Mouse (Mus musculus): ENCODE results near the gene Plscr2.
A peak's percentile ranks its signal among the peaks of the same experiment; 100 is the strongest.

Plscr2 gene

DNA sequence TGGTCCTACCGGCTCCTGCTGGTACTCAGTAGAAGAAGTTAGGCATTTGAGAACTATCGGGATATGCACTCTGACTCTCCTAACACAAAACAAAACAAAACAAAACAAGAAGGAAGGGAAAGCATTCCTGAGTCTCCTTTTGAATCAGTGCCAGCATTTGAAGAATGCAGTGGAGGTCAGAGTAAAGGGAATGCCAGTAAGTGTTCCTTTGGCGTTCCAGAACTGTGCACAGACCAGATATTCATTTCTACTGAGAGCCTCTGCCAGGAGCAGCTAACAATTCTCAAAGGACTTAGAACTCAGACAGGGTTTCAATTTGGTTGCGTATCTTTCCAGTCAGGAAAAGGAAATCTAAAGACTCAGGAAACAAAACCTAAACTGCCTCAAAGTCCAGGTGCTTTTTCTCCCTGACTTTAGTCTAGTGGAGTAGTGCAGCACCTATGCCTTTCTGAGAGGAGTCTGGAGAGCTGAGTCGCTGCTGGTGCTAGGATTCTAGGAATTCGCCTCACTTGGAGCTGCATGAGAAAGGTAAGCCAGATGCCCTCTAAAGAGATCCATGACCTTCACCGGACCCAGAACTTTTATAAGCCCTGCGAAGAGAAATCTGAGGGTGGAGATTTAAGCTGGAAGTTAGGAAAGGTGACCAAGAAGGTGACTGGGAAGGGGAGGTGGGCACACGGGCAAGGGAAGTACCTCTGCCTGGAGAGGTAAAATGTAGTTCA lies at the start of gene Plscr2:
Plscr2 (plus strand) TSS at position 117 of the 722 bp plus-strand sequence.
- no peak for DNase-seq (ENCODE audit: low spot score)

DNA sequence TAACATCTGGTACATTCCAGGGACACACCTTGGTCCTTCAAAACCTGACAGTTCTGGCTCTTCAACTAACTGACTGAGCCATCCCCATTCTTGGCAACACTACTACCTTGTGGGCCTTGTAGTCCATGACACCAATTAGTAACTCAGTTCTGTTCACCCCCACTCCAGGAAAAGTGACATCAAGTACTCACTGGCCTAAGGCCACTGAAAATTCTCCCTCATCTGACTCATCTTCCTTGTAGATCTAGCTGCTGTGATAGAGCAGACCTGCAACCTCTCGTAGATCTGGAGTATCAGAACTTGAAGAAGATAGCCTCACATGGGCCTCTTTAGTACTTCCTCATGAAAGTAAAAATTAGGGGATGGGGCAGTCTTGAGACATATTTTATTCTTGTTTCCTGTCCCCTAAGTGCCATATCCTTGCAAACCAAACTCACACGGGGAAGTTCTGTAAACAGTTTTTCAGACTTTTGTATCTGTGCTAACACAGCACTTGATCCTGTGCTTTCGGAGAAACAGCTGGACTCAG lies 49.2 kb upstream of the Plscr2 start:
- DNase-seq (ENCODE audit: low spot score) = no peak

DNA sequence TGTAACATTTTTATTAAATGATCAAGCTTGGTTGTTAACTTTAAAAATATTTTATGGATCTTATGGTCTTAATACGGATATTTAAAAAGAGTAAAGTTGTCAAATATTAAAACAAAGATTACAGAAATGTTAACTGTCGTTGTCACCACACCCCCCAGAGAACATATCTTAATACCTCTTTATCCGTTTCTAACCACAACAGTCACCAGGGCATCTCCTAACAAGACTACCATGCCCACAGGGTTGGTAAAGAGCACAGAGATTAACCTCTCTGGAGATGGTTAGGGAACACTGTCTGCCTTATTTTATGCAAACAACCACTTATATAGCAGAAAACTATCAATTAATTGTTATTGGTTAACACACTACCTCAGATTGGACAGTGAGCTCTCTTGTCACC lies 48.6 kb upstream of the Plscr2 start:
- no peak for DNase-seq (ENCODE audit: low spot score)

DNA sequence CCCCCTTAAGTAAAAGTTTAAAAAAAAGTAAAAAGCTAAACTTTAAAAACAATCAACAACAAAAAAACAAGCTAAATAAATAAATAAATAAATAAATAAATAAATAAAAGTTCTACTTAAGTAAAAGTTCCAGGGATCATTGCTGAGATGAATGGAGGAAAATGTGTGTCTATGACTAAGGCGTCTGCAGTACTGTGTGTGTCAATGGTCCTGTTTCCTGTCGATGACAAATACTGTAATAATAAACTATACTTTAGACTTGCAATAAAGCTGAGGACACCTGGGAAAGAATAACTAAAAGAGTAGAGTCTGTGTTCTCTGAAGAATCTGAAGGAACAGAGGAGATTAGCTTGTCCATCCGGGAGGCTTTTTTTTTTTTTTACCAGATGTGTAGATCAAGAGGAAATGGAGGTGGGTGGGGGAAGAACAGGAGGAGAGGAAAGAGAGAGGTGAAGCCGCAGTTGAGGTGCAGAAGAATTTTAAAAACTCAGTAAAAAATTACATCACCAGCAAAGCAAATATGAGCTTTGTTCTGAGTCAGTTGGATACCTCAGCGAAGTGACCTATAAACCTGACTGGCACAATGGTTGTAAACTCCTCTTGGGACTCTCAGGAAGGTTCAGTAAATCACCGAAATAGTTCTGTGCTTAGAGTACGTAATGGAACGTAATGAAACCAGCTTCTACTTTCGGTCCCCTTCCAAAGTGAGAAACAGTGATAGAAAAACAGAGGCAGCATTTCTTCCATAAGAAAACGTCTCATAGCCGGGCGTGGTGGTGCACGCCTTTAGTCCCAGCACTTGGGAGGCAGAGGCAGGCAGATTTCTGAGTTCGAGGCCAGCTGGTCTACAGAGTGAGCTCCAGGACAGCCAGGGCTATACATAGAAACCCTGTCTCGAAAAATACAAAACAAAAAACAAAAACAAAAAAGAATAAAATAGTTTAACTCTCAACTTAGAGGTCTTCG lies 46.3 kb upstream of the Plscr2 start:
- DNase-seq (ENCODE audit: low spot score) = no peak

DNA sequence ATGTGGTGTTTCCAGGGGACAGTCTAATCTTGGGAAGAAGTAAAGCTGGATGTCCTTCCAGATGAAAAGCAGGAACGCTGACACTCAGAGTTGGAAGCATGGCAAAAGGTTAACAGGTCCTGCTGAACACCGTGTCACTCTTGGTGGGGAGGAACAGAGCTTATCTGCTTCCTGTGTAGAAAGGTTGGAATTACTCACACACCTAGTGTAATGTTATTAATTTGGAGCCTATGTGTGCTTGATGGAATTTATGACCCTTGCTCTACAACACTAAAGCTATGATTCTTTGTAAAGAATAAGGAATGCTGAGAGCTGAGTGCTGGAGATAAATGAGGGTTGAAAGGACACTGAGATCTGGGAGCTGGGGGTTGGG lies 45.6 kb upstream of the Plscr2 start:
- no peak for DNase-seq (ENCODE audit: low spot score)

DNA sequence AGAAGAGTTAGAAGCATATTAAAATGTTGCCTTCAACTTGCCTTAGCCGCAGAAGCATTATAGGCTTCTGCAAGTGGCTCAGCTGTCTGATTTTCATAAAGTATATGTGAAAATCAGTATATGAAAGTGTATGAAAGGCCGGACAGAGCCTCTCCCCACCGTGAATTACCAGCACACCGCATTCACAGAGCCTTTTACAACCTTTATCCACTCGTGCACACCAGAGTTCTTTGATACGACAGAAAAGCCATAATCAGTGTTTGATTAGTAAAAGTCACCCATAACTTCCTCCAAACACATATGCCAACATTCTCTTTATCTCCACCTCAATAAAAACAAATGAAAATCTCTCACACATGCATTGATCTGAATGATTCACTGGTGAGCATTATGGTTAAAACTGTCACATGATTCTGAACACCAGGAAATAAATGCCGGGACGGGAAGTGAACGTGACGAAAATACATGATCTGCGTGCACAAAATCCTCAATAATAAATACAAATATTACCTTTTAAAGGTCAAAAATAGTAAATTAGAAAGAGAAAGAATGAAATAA lies 40.4 kb upstream of the Plscr2 start:
- DNase-seq (ENCODE audit: low spot score) = no peak

DNA sequence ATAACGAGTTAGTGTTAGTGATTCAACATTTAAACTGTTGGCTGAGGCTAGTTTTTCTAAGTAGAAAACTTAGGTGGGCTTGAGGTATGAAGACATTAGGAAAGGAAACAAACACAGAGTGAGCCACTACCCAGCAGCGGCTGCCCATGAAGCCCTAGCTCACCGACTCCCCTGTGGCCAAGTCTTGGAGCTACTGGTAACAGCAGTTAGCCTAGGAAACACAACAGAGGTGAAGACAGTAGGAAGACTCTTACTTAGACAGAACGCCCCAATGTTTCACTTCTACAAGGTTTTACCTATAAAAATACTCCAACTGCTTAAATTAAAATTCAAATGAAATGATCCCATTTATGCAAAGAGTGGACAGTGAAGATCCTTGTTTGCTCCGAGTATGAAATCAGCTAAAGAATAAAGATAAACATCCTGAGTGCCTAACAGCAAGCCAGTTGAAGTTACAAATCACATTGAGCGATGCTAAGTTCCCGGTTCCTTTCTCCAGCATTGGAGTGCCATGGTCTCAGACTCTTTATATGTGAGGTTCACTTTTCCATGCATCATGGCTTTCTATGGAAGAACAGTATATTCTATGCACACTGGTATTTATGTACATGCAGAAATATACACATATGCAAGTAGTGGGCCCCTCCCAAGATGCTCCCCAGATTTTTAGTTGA lies 26.5 kb upstream of the Plscr2 start:
- no peak for DNase-seq (ENCODE audit: low spot score)

DNA sequence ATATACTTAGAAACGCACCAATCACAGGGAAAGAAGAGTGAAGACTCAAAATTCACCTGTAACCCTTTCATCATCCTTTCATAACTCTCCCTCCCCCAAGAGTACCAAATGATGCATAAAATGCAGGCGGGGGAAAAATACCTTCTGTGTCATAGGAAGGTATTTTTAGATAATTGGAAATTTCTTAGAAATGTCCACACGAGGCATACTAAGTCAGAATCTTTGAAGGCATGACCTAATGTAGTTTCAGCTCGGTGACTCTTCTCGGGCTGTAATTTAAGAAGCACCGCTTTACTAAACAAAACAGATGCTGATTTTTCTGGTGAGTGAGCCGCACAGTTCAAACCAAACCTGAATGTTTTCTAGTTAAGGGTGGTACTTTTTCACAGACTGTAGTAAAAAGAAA lies 26.0 kb upstream of the Plscr2 start, which contains the start of gene Plscr1:
Plscr1 (plus strand) TSS at position 304 of the 406 bp plus-strand sequence.
- DNase-seq (ENCODE audit: low spot score) = no peak

DNA sequence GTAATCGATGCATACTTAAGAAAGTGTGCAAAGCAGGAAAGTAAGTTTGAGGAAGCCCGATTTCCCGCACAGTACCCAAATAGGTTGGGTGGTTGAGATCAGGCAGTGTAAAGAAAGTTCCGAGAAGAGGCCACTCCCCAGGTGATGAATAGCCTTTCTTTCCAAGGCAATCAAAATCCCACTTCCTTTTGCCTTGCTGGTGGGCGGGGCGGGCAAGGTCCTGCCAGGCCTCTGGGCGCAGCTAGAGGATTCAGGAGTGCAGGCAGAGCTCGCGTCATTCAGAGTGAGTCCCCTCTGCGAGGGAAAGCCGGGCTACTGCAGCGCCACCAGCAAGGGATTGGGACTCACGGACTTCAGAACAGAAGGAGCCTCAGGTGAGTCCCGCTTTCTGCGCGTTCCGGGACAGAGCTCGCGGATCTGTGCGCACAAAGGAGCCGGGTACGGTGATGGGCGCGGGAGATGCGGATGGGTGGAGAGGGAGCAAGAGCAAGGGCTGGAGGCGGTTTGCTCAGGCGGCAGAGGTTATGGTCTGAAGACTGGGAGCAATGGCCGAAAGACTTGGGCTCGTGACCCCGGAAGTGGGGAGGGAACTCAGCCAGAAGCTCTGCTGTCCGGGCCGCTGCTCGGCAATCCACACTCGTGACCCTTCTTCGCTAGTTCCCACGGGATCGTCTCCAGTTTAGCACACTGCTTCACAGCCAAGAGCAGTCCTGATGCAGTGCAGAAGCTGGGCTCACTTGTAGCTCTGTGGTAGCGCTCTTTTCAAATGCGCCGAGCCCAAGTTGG lies 25.2 kb upstream of the Plscr2 start:
- DNase-seq (ENCODE audit: low spot score) = peak; percentile 6

DNA sequence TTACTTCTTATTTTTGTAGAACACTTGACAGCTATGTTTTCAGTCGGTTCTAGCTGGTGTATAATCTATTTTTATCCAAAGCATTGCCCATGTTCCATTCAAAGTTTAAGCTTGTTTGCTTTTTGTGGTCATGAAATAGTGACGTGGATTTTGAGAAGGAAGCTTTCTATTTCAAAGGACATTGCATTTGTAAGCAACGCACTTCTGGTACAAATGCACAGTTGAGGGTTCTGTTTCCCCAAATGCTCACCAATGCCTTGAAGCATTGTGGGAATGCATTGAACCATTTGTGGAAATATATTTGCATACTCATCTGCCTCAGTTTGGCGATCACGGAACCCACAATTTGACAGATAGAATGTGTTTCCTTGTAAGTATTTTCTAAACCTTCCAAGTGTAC lies 22.7 kb upstream of the Plscr2 start:
- no peak for DNase-seq (ENCODE audit: low spot score)

DNA sequence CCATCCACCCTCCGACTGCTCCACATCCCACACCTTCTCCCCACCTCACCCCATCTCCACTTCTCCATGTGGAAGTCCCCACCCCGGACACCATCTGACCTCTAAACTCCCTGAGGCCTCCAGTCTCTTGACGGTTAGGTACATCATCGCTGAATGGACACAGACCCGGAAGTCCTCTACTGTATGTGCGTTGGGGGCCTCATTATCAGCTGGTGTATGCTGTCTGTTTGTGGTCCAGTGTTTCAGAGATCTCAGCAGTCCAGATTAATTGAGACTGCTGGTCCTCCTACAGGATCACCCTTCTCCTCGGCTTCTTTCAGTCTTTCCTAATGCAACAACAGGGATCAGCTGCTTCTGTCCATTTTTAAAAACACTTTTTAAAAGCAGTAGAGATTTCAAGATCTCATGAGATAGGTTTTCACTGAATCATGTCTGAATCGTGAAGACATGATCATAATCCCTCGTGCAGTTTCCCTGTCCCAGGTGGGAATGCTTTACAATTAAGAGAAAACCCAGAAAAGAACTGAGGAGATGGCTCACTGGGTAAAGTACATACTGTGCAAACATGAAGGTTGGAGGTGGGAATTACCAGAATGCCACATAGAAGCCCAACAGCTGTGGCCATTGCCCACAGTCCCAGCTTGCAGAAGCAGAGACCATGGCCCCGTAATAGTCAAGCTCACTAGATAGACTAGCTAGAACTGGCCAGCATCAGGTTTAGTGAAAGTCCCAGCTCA lies 21.6 kb upstream of the Plscr2 start:
- no peak for DNase-seq (ENCODE audit: low spot score)

DNA sequence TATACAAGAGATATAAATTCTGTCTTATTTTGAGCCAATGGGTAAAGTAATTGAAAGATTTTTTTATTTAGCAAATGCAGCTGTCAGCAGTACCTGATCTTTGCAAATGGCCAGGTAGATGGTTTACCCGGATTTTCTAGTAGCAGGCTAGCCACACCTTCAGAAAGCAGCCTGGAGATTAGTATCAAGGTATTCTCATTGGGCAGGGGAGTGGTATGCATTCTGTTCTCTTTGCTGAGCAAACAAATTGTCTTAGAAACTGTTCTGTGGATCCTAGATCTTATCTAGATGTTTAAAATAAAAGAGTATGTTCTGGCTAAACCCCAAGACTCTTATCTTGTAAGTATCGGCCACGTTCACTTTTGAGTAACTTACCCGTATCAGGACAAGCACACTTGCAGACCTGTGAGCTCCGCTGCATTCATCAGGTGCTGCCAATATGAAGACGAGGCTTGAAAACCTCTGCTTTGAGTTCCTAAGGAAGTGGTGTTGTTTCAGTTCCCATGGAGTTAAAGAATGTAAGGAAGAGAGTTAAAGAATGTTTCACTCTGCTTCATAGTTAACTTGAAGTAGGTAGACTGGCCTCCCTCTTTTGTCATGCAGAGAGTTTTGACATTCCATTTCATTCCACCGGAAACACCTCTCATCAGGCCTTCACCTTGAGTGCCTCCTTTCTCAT lies 14.8 kb upstream of the Plscr2 start:
- no peak for DNase-seq (ENCODE audit: low spot score)

DNA sequence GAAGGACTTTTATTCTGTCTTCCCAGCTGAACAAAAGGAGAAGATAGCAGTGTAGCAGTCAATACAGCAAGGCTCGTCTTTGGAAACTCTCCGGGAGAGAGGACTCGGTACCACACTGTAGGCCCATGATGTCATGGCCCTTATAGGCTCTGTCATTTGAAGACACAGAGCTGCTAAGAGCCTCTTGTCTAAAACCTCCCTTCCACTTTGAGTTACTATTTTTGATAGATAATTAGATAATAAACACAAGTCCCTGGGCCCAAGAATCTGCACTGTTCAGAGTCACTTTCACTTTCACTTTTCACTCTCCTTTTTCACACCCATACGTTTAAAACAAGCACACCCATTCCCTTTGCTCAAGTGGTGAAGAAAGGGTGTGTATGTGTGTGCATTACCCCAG lies 9.7 kb upstream of the Plscr2 start:
- no peak for DNase-seq (ENCODE audit: low spot score)

DNA sequence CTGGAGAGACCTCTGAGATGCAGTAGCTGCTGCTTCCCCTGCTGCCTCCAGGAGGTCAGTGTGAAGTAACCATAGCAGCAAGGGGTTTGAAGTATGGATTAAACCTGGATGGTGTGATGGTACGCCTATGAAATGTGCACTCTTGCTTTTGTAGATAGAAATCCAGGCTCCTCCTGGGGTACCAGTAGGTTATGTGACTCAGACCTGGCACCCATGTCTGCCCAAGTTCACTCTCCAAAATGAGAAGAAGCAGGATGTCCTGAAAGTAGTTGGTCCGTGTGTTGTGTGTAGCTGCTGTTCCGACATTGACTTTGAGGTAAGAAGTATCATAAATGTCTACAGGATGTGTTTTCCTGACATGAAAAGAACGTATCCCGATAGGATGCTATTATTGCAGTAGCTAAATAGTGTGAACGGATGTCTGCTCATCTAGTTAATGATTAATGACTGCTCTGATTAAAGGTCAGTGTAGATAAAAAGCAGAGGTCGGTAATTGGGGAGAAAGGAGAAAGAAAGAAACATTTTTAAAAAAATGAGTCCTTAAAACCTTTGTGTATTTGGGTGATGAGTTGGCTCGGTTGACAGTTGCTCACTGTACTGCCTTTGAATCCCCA lies 8.7 kb upstream of the Plscr2 start:
- DNase-seq (ENCODE audit: low spot score) = no peak

DNA sequence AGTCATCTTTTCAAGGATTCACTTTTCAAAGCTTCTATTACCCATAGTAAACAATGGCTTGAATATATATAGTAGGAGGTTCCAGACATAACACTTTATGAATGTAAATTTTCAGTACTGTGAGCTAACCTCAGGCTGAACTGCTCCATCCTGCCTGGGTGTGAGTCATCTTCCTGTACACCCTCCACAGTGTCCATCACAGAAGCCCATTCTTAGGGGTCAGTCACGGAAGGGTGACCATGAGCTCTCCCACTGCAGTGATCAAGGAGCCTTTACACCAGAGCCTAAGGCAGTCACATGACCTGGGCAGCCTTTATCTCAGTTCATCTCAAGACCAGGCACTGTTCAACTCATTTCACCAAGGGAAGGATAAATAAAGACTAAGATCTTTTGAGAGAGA lies 7.7 kb upstream of the Plscr2 start:
- no peak for DNase-seq (ENCODE audit: low spot score)

DNA sequence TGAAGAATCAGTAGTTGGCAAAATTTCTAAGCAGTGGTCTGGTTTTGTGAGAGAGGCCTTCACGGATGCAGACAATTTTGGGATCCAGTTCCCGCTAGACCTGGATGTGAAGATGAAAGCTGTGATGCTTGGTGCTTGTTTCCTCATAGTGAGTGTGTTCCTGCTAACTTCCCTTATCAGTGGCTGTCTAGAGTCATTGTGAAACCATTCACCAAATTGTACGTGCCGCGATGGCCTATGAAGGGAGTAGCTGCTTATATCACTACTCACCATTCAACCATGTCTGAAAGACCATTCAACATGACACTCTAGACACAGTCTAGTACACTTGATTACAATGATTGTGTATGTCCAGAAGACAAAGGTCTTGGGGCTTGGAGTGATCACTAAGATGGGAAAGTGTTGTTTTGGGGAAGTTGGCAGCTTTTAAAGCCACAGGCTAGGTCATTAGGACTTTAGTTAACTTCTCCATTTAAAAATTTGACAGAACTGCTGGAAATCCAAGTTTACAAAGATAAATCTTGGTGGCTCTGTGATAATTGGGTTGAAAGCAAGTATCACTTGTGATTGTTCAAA lies 5.5 kb upstream of the Plscr2 start:
- no peak for DNase-seq (ENCODE audit: low spot score)

DNA sequence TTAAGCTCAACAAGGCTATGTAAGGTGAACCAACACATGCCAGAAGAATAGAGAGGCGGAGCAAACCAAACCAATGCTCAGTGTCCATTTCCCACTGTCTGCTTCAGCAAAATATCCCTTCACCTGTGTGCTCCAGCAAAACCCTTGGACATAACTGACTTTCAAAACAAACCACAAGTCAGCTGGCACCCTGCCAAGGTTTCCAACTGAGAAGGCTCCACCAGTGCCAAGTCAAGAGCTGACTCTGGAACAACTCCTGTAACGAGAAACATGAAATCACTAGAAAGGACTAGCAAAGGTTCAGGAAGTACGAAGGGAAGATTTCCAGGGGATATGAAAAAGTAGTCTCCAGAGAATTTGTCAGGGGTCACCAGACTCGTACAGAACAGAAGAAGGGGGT lies 4.5 kb upstream of the Plscr2 start:
- DNase-seq (ENCODE audit: low spot score) = no peak

DNA sequence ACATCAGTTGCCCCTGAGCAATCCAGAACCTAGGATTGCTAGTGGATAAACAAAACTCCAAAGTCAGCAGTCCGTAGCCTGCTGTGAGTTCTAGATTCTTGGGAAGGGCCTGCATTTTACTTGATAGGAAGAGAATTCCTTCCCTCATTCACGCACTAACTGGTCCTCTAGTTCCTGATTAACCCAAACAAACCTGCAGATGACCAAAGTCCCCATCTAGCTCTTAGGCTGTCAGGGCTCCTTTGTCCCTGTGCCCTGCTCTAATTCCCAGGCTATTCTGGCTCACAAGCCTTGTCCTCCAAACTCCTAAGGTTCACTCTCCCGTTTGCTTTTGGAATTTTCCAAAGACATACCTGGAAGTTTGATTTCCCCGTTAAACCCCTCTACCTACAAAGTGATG lies 2.8 kb upstream of the Plscr2 start:
- DNase-seq (ENCODE audit: low spot score) = no peak

DNA sequence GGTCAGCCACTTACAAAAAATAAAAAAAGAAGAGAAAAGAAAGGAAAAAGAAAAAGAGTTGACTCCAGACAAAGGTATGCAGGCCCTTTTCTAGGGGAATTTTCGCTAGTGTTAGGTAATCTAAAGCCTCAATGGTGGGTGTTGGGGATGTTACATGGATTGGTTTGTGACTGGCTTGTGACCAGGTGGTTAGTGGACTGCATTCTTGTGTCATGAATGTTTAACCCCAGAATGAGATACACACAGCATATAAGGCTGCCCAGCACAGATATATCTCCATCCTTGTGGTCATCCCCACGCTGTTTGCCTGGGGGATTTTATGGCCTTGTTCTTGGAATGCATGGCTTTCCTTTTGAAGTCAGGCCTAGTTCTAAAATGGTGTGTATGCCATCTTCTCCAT lies 2.1 kb upstream of the Plscr2 start:
- DNase-seq (ENCODE audit: low spot score) = no peak
